Mouse (Mus musculus) brain, embryonic 14.5 days (tissue): Measurements from ENCODE around the gene Larp1b. TPM values are rescaled to one million over a fixed set of nuclear protein-coding genes. Genes with fewer than 3 reads are reported as not detected.
"Not testable (repeated sequence)": the region's sequence is repeated elsewhere in the genome, so short reads cannot be mapped to it uniquely, and the experiment has no call there.

Source experiments
- DNase-seq: peaks from one replicate; pipeline ENCODE4 v3.0.0-alpha.2; 2011; ENCODE audit warnings: low read depth
- CTCF ChIP-seq: fragments of 200-500 bp; IDR thresholded peaks from 2 replicates; pipeline ENCODE4 v1.5.1; 2012; ENCODE audit warnings: inconsistent platforms, mild to moderate bottlenecking, moderate library complexity, borderline replicate concordance; ENCODE audit not compliant: insufficient read depth, insufficient read length; ENCODE audit errors: extremely low read depth
- POLR2A ChIP-seq: fragments of 200-500 bp; IDR thresholded peaks from 2 replicates; pipeline ENCODE4 v1.6.1; 2012; ENCODE audit warnings: mild to moderate bottlenecking, inconsistent platforms, borderline replicate concordance; ENCODE audit not compliant: poor library complexity, insufficient read depth, insufficient read length, severe bottlenecking; ENCODE audit errors: extremely low read depth
- polyA plus RNA-seq: library from polyadenylated mRNA; depleted of rRNA; stranded (reverse); fragments of >200 nt; gene quantifications from 2 replicates; pipeline ENCODE4 v1.2.3, GENCODE M21; 2012; rRNA removed

Gene Larp1b
- 5.9 and 8.4 TPM in 2 replicates for polyA plus RNA-seq

- DNase-seq: peak; percentile 99
- TF ChIP-seq CTCF (no peak), POLR2A (peak; percentile 74)
Measured at GRCm38 (mm10) chr3:40949170-40949902, at the start of gene Larp1b. Gene Larp1b, plus strand, starts transcription at chr3:40949828.

DNA sequence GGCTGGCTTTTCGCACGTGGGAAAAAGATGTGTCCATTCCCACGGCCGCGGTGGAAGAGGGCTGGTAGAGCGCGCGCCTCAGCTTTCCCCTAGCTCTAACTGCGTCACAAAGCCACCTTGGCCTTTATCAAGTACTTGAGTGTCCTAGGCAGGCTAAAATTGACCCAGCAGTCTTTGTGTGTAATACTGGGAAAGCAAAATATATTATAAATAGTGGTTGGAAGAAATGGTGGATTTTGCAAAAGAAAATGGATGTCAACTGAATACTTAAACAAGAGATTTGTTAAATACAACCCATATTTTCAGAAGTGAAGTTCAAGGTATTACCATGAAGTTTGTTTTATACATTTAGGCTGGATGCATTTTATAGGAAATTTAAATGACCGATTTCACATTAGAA is 47.2 kb upstream of the Larp1b start, which contains the start of gene 1700034I23Rik:
Gene 1700034I23Rik (minus strand): TSS at position 101 of the 400 bp plus-strand sequence.
- DNase-seq: not testable (repeated sequence)

DNA sequence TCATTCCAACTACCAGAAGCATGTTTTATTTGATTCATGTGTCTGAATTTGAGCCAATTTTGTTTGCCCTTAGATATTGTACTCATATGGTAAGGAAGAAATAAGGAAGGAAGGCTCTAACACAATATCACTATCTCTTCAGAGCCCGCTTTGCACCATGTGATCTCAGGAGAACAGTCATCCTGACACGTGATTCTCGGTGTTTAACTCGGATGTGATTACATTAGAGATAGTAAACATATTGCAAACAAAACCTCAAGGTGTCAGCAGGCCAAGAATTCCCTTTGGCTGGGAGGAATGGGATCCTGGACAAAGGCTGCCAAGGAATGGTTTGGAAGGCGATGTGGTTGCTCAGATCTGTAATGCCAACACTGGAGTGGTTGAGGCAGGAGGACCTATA is 11.4 kb upstream of the Larp1b start:
- no peak for TF ChIP-seq POLR2A
- no peak for TF ChIP-seq CTCF
- DNase-seq: no peak

DNA sequence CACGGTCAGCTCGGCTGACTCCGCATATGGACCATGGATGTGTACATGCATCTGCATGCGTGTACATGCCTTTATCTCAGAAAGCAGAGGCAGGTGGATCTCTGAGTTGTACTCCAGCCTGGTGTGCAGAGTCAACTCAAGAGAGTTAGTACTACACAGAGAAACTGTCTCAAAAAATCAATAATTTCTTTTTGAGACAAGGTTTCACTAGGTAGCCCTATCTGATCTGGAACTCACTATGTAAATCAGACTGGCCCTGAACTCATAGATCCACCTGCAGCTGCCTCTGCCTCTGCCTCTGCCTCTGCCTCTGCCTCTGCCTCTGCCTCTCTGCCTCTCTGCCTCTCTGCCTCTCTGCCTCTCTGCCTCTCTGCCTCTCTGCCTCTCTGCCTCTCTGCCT is 11.0 kb upstream of the Larp1b start:
- no peak for DNase-seq
- TF ChIP-seq POLR2A (no peak), CTCF (no peak)

DNA sequence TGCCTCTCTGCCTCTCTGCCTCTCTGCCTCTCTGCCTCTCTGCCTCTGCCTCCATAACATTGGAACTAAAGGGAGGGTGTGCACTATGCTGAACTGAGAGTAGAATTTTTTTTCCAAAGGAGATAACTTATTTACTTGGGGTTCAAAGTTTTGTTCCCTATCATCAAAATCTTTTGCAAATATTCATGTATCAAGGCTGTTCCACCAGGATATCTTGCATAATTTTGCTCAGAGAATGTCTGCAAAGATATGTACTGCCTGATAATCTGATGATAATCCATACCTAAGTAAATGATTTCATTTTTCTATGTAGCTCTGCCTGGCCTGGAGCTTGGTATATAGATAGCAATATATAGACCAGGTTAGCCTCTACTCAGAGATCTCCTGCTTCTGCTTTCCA is 10.6 kb upstream of the Larp1b start:
- no peak for TF ChIP-seq POLR2A
- TF ChIP-seq CTCF: no peak
- no peak for DNase-seq

DNA sequence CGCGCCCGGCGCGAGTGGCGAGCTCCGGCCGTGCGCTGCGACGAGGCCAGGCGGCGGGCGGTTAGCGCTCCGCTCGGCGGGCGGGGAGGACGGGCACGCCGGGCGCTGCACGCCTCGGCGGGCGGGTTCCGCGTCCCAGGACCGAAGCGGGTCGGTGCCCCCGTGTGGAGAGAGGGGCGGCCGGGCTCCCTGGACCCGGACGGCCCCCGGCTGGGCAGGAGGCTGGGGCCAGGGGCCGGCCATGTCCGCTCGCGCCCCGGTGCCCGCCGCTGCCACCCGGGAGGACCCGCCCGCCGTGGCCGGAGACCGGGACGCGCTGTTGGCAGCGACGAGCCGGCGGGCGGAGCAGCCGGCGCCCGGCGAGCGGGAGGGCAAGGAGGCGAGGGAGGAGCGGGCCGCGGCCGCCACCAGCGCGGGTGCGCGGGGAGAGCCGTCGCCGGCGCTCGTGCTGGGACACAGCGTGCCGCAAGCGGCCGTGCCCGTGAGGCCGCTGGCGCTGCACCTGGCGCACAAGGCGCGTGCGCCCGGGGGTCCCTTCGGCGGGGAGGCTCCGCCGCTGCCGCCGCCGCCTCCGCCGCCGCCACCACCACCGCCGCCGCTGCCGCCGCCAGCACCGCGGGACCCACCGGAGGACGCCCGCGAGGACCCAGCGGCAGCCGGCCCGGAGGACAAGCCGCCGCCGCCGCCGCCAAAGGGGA is 424 bp downstream of the Larp1b start:
- DNase-seq: peak; percentile 48

DNA sequence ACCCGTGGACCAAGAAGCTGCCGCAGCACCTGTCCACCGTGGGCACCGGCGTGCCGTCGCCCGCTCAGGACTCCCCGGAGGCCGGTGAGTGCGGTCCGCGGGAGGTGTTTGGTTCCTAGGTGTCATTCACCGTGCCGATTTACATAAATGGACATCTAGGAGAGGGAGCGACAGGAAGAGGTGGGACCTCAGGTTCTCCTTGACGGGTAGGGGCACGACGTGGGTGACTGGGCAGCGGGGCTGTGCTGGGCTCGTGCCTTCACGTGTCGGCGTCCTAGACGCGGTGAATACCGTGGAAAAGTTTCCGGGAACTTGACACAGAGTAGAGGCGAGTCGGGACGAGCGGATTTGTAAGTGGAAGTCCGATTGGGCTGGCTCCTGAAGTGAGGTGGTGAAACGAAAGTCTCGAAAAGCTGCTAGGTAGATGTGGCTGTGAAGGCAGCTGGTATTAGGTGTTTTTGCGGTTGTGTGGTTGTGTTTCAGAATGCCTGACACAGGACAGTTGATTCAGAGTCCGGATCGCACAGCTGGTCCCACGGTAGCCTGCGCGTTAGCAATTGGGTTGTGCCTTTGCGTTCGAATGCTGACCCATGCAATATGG is 1.1 kb downstream of the Larp1b start:
- no peak for TF ChIP-seq CTCF
- no peak for TF ChIP-seq POLR2A
- peak; percentile 51 for DNase-seq

More for the DNA sequence above, 424 bp downstream of the Larp1b start:
- TF ChIP-seq POLR2A (no peak), CTCF (no peak)

DNA sequence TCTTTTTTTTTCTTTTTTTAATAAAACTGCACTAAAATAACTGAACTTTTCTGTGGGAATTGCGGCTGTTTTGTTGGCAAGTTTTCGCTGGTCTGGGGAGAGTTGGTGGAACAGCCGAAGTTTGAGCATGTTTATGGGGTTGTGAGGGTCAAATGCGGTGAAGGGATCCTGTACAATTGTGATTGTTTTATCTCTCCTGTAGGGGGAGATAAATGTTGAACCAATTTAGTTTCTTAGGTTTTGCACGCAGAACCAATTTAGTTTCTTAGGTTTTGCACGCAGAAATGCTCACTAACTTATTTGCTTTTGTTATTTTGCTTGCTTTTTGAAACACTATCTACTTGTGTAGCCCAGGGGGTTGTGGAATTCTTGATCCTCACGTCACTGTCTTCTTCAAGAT is 1.7 kb downstream of the Larp1b start:
- DNase-seq: peak; percentile 41
- TF ChIP-seq CTCF (no peak), POLR2A (no peak)

- no peak for TF ChIP-seq POLR2A
- no peak for TF ChIP-seq CTCF
- DNase-seq: peak; percentile 13
Measured at GRCm38 (mm10) chr3:40952606-40953005, 3.0 kb downstream of the Larp1b start.

GRCm38 (mm10) chr3:40954792-40955191 is 5.2 kb downstream of the Larp1b start:
- TF ChIP-seq CTCF (no peak), POLR2A (no peak)

DNA sequence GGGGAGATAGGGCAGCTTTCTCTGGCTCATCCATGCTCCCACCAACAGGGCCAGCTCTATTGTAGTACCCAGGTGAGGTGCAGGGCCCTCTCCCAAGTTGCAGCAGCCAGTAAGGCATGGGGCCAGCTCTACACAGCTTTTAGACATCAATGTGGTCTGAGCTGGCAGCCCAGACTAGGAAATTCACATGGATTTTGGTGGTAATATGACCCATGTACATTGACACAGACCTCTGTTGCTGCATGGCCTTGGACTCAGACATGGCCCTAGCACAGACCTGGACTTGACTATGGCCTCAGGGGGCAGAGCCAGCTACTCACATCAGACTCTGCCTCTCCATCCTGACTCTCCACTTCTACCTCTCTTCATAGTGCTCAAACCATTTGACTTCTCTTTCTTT is 9.2 kb downstream of the Larp1b start:
- TF ChIP-seq CTCF (no peak), POLR2A (no peak)
- no peak for DNase-seq

More at GRCm38 (mm10) chr3:40954792-40955191, 5.2 kb downstream of the Larp1b start:
- DNase-seq: no peak
